Mouse (Mus musculus) brain, embryonic 18.5 days (tissue): ENCODE data around the gene Svopl.
A peak's percentile ranks its signal among the peaks of the same experiment; 100 is the strongest.

ENCODE experiments used
- DNase-seq: peaks from one replicate; pipeline ENCODE4 v3.0.0-alpha.2; 2012; ENCODE audit warnings: low read depth, low spot score

The Svopl gene

GRCm38 (mm10) chr6:38046838-38047237, at the start of gene Svopl:
Svopl (minus strand) TSS chr6:38046996.
- no peak for DNase-seq

DNA sequence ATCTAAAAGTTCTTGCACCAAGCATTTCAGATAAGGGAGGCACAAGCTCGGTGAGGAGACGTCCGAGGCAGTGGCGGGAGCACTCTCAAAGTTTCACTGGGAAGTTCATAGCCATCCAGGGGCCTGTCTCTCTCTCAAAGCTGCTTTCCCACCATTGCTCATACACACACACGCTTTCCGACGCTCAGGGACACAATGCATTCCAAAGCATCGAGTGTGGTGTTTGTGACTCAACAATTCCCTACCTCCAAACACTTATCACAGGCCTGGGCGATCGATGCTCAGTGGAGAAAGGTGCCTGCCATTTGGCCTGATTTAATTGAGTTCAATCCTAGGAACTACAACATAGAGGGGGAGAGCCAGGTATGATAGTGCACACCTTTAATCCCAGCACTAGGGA, 47.9 kb upstream of the Svopl start:
- DNase-seq: no peak

DNA sequence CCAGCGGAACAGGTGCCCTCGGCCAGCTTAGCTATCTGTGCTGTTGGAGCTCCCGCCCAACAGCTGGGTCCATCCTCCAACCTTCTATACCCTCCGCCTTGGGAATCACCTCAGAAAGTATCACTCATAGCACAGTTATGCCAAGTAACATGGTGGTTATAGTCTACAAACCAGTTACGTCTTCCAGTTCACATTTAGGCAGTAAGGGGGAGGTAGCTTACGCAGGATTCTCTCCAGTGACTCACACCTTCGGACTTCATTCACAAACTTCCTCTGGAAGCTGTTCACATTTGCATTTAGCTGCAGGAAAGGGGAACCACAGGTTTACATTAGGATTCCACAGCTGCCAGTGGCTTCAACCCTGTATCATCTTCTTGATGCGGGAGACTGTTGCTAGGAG, 45.7 kb upstream of the Svopl start:
- no peak for DNase-seq

DNA sequence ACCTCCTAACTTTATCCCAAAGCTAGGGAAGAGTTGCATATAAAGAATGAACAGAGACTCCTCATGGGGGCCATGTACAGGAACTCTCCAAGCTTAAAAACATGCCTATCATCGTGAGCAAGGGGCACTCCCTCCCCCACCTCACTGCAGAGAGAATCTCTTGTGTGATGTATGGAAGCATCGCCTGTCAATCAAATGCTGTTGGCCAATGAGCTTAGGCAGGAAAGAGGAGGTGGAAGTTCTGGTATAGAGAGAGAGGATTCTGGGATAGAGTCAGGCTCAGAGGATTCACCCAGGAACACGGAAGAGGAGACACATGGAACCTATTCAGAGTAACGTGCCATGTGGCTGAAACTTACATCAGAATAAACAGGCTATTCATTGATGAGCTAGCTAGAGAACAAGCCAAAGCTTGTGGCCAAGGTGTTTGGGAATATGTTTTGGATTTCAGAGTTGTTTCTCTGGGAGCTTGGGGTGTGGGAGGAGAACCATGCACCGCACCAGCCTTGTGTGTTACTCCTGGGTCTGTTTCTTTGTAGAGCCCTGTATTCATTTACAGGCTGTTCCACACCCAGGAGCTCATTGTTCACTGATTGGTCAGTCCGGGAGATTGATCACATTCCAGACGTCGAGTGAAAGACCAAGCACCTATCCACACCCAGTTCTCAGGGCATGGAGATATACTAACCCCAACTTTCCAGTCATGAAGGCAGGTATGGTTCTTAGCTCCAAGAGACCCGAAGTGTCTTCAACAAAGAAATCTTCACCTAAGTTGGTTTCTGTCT, 40.6 kb upstream of the Svopl start:
- DNase-seq: no peak

- no peak for DNase-seq
These were observed 36.4 kb upstream of the Svopl start for GRCm38 (mm10) chr6:38083204-38083603.

- no peak for DNase-seq
These were observed 35.0 kb upstream of the Svopl start for GRCm38 (mm10) chr6:38081727-38082341.

DNA sequence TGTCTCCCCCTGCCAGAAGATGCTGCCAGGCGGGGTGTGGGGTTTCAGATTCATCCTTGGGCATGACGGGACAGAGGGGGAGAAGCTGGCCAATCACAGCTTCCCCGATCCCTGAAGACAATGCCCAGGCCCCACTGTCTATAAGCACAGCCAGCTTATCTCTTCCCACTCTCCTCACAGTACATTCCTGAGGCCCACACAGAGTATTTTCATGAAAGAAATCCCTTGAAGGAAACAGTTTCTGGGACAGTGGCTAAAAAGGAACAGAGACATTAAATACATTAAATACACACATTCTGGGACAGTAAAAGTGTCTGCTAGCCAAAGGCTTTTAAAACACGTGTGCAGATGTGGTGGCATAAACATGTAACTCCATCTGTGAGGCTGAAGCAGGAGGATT, 33.6 kb upstream of the Svopl start:
- no peak for DNase-seq

- DNase-seq: no peak
These were observed 26.8 kb upstream of the Svopl start for GRCm38 (mm10) chr6:38073592-38073991.

- DNase-seq: no peak
These were observed 25.5 kb upstream of the Svopl start for GRCm38 (mm10) chr6:38072137-38072796.

GRCm38 (mm10) chr6:38071256-38071655, 24.5 kb upstream of the Svopl start:
- DNase-seq: no peak

DNA sequence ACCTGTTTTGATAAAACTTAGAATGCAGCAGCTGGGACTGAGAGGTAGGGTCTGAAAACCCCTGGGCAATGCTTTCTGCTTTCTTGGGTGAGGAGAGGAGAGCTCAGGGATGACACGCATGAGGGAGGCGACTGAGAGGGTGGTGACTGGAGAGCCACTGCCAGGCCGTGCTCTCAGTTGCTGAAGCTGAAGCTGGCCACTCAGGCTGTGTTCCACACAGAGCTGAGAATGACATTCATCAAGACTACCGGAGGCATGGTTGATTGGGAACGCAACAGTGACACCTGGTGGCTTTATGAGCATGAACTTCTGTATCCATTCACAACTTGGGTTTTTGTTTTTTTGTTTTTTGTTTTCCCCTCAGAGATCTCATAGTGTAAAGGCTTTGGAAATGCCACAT, 19.4 kb upstream of the Svopl start:
- peak; percentile 61 for DNase-seq

GRCm38 (mm10) chr6:38065501-38066122, 18.8 kb upstream of the Svopl start:
- DNase-seq: no peak

- no peak for DNase-seq
These were observed 18.3 kb upstream of the Svopl start for GRCm38 (mm10) chr6:38065122-38065500.

DNA sequence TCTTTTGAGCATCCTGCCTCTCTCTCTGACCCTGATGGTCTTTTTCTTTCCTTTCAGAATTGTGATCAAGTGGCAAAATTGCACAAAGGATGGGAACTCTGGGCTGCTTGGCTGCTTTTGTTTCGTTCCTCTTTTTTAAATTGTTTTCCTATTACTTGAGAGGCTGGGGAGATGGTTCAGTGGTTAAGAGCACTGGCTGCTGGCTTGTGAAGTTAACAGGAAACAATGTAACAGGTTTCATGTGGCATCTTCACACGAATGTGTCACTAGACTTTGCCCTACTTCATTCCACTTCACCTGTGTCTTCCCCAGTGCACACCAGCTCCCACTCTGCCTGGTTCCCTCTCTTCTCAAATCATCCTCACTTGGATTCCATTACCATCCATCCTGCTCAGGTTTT, 17.8 kb upstream of the Svopl start:
- no peak for DNase-seq

GRCm38 (mm10) chr6:38058805-38059204, 12.0 kb upstream of the Svopl start:
- DNase-seq: no peak

GRCm38 (mm10) chr6:38055471-38056330, 8.9 kb upstream of the Svopl start:
- DNase-seq: no peak

DNA sequence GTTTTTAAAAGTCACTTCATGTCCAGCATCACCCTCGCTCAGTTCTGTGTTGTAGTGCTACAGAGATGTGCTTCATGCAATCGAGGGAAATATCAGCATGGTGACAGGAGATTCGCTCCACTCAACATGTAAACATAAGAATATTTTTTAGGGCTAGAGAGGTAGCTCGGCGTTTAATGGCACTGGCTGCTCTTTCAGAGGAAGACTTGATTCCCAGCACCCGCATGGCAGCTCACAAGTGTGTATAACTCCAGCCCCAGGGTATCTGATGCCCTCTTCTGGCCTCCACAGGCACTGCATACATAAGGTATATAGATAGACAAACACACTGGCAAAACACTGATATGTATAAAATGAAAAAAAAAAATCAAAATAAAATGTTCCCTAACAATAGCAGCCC, 2.8 kb upstream of the Svopl start:
- no peak for DNase-seq

DNA sequence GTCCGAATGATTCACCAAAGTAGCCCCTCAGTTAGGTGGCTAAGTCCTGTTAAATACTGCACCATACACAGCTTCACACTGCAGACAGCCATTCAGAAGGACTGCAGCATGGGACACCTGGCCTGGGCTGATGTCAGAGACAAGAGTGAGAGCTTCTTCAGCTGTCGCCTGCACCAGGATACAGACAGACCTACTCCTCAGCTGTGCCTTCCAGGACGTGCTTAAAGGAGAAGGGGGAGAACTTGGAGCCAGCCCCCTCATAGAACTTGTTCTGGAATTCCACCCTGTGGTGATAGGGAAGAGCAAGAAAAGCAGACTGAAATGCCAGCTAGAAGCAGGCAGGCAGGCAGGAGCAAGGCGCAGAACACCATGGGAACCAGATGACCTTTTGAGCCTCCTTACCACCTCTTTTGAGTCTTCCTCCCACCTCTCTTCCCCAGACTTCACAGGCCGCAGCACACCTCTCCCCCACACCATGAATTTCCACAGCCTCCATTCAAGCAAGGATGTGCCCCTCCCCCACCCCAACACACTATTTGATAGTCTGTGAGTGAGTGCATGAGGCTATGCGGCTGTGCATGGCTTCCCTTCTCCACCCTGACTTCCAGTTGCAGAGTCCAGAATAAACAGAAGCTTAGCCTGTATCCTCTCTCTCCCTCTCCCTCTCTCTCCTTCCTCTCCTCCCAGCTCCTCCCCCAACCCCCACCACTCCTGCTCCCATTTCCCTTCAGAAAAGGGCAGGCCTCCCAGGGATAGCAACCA, 2.2 kb upstream of the Svopl start:
- DNase-seq: no peak

GRCm38 (mm10) chr6:38048003-38048402, 1.2 kb upstream of the Svopl start:
- DNase-seq: no peak

DNA sequence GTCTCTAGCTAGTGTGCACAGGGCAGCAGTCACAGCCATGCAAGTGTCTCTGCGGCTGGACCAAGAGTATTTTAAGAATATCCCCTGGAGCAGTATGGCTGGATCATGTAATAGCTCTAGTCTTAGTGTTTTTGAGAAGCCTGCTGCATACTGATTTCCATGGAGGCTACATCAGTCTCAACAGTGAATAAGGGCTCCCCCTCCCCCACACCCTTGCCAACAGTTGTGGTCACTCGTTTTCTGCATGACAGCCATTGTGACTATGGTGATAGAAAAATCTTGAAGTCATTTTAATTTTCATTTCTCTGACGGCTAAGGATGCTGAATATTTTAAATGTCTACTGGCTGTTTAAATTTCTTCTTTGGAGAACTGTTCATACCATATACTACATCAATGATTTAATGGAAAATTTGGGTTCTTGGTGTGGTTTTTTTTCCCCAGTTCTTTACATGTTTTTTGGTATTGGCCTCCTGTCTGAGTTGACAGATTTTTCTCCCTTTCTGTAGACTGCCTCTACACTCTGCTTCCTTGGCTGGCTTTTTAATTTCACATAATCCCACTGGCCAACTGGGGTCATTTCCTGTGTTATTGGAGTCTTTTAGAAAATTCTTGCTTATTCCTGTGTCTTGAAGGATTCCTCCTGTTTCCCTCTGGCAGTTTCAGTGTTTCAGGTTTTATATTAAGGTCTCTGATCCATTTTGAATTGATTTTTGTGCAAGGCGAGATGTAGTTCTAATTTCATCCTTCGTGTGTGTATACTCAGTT, 13.8 kb downstream of the Svopl start:
- no peak for DNase-seq
